Mouse (Mus musculus) heart, embryonic 13.5 days (tissue): ENCODE measurements around the gene Prcc. TPM values are rescaled to one million over a fixed set of nuclear protein-coding genes. Genes with fewer than 3 reads are reported as not detected.
A peak's percentile ranks its signal among the peaks of the same experiment; 100 is the strongest.
"Not testable (repeated sequence)": the region's sequence is repeated elsewhere in the genome, so short reads cannot be mapped to it uniquely, and the experiment has no call there.

ENCODE experiments used
- ATAC-seq: fragments of 200-750 bp; cut with Nextera tagmentation; 2 replicates; pipeline ENCODE4 v1.8.0; 2017; ENCODE audit warnings: moderate TSS enrichment; ENCODE audit not compliant: insufficient number of reproducible peaks, low FRiP score, low TSS enrichment; ENCODE audit errors: extremely low read depth
- H3K27ac ChIP-seq: fragments of 300-500 bp; sonication (generic); replicated peaks from 2 replicates; pipeline ENCODE4 v1.5.1; 2015; ENCODE audit warnings: moderate library complexity, mild to moderate bottlenecking, inconsistent platforms
- H3K27me3 ChIP-seq: fragments of 300-500 bp; sonication (generic); replicated peaks from 2 replicates; pipeline ENCODE4 v1.6.1; 2015; ENCODE audit warnings: mild to moderate bottlenecking, inconsistent platforms
- H3K36me3 ChIP-seq: fragments of 300-500 bp; sonication (generic); 2 replicates; pipeline ENCODE4 v1.6.1; 2015; ENCODE audit warnings: mild to moderate bottlenecking, inconsistent platforms
- H3K4me1 ChIP-seq: fragments of 300-500 bp; sonication (generic); 2 replicates; pipeline ENCODE4 v1.6.1; 2015; ENCODE audit warnings: inconsistent platforms
- H3K4me2 ChIP-seq: fragments of 300-500 bp; sonication (generic); 2 replicates; pipeline ENCODE4 v1.6.1; 2015; ENCODE audit warnings: inconsistent platforms, mild to moderate bottlenecking, moderate library complexity
- H3K4me3 ChIP-seq: fragments of 300-500 bp; sonication (generic); 2 replicates; pipeline ENCODE4 v1.5.1; 2015; ENCODE audit warnings: moderate library complexity, mild to moderate bottlenecking, inconsistent platforms
- H3K9ac ChIP-seq: fragments of 300-500 bp; sonication (generic); 2 replicates; pipeline ENCODE4 v1.6.1; 2015; ENCODE audit warnings: inconsistent platforms, mild to moderate bottlenecking, moderate library complexity
- H3K9me3 ChIP-seq: fragments of 300-500 bp; sonication (generic); 2 replicates; pipeline ENCODE4 v1.6.1; 2016; ENCODE audit warnings: inconsistent platforms
- WGBS: fragments of 180-500 bp; shearing (Covaris S2); methylation state at CpG from one replicate; pipeline ENCODE4 v1.1.7; 2015; ENCODE audit warnings: mixed read lengths; 5-methylcytosine and 5-hydroxymethylcytosine counted together
- polyA plus RNA-seq: library from polyadenylated mRNA; unstranded; fragments of >200 nt; fragmentation: Nextera tagmentation; extraction: Ambion mirVana; gene quantifications from 2 replicates; pipeline ENCODE4 v1.2.1, GENCODE M21; 2015

Gene Prcc
- polyA plus RNA-seq, 1 experiment from 2014 or later, result 9.7 TPM

GRCm38 (mm10) chr3:87877730-87878129, 7.7 kb downstream of the Prcc start:
- peaks cover 62% of the 10 kb centered on the region for H3K36me3 ChIP-seq
- H3K9me3 ChIP-seq, result no peaks in the 10 kb centered on the region
- no peak for ATAC-seq
- no peak overlapping the region for H3K4me2 ChIP-seq
- H3K27me3 ChIP-seq, result no peaks in the 10 kb centered on the region
- WGBS, result 61% methylated on average over 4 of the region's 4 CpGs
- peaks cover 17% of the 10 kb centered on the region for H3K4me1 ChIP-seq
- H3K9ac ChIP-seq, result no peak overlapping the region
- no peak overlapping the region for H3K4me3 ChIP-seq
- H3K27ac ChIP-seq, result peak overlapping the region; percentile 39; the same call in 1 of the 2 replicates

GRCm38 (mm10) chr3:87864111-87864510, 21.3 kb downstream of the Prcc start:
- peaks cover 94% of the 10 kb centered on the region for H3K36me3 ChIP-seq
- not testable (repeated sequence) for H3K4me2 ChIP-seq, H3K27me3 ChIP-seq, H3K9me3 ChIP-seq, H3K4me3 ChIP-seq, H3K27ac ChIP-seq, H3K9ac ChIP-seq, ATAC-seq, H3K4me1 ChIP-seq
- WGBS, result 82% methylated on average over 4 of the region's 4 CpGs

- H3K9ac ChIP-seq, result no peak overlapping the region
- H3K4me2 ChIP-seq, result no peak overlapping the region
- H3K27ac ChIP-seq, result no peak overlapping the region
- no peaks in the 10 kb centered on the region for H3K27me3 ChIP-seq
- H3K4me1 ChIP-seq, result no peaks in the 10 kb centered on the region
- ATAC-seq, result no peak
- no peak overlapping the region for H3K4me3 ChIP-seq
- peaks cover 87% of the 10 kb centered on the region for H3K36me3 ChIP-seq
- WGBS, result 22% methylated on average over 3 of the region's 3 CpGs
- H3K9me3 ChIP-seq, result no peaks in the 10 kb centered on the region
Measured at GRCm38 (mm10) chr3:87859813-87860212, 25.6 kb downstream of the Prcc start.

GRCm38 (mm10) chr3:87857666-87858065, 27.7 kb downstream of the Prcc start:
- H3K4me3 ChIP-seq, result no peak overlapping the region
- no peak overlapping the region for H3K4me2 ChIP-seq
- H3K9me3 ChIP-seq, result no peaks in the 10 kb centered on the region
- no peak overlapping the region for H3K27ac ChIP-seq
- H3K27me3 ChIP-seq, result no peaks in the 10 kb centered on the region
- 79% methylated on average over 8 of the region's 8 CpGs for WGBS
- H3K4me1 ChIP-seq, result no peaks in the 10 kb centered on the region
- peaks cover 69% of the 10 kb centered on the region for H3K36me3 ChIP-seq
- ATAC-seq, result no peak
- H3K9ac ChIP-seq, result no peak overlapping the region

GRCm38 (mm10) chr3:87855936-87856335, 29.5 kb downstream of the Prcc start:
- H3K9ac ChIP-seq, result no peak overlapping the region
- H3K4me3 ChIP-seq, result no peak overlapping the region
- no peaks in the 10 kb centered on the region for H3K9me3 ChIP-seq
- no peaks in the 10 kb centered on the region for H3K27me3 ChIP-seq
- no peak for ATAC-seq
- no peak overlapping the region for H3K4me2 ChIP-seq
- 78% methylated on average over 8 of the region's 8 CpGs for WGBS
- H3K27ac ChIP-seq, result no peak overlapping the region
- H3K36me3 ChIP-seq, result peaks cover 53% of the 10 kb centered on the region
- no peaks in the 10 kb centered on the region for H3K4me1 ChIP-seq

- WGBS, result 65% methylated on average over 7 of the region's 7 CpGs
- H3K27ac ChIP-seq, result no peak overlapping the region
Measured at GRCm38 (mm10) chr3:87854795-87855568, 30.4 kb downstream of the Prcc start.

GRCm38 (mm10) chr3:87849117-87849516, 36.3 kb downstream of the Prcc start:
- no peak overlapping the region for H3K4me2 ChIP-seq
- H3K4me3 ChIP-seq, result no peak overlapping the region
- no peak overlapping the region for H3K9ac ChIP-seq
- H3K27ac ChIP-seq, result no peak overlapping the region
- ATAC-seq, result no peak
- peaks cover 7% of the 10 kb centered on the region for H3K4me1 ChIP-seq
- no peaks in the 10 kb centered on the region for H3K9me3 ChIP-seq
- no peaks in the 10 kb centered on the region for H3K36me3 ChIP-seq
- H3K27me3 ChIP-seq, result no peaks in the 10 kb centered on the region; the same call in 1 of the 2 replicates
- WGBS, result 68% methylated on average over 14 of the region's 14 CpGs

More at GRCm38 (mm10) chr3:87854795-87855568, 30.4 kb downstream of the Prcc start:
- no peak for ATAC-seq
- no peak overlapping the region for H3K9ac ChIP-seq
- H3K4me3 ChIP-seq, result no peak overlapping the region
- no peaks in the 10 kb centered on the region; the same call in 1 of the 2 replicates for H3K27me3 ChIP-seq
- peaks cover 44% of the 10 kb centered on the region for H3K36me3 ChIP-seq
- no peaks in the 10 kb centered on the region for H3K9me3 ChIP-seq
- H3K4me1 ChIP-seq, result no peaks in the 10 kb centered on the region
- no peak overlapping the region for H3K4me2 ChIP-seq

- H3K4me1 ChIP-seq, result peaks cover 7% of the 10 kb centered on the region
- ATAC-seq, result no peak
- H3K4me3 ChIP-seq, result no peak overlapping the region
- WGBS, result 68% methylated on average over 5 of the region's 5 CpGs
- no peaks in the 10 kb centered on the region for H3K36me3 ChIP-seq
- H3K9me3 ChIP-seq, result no peaks in the 10 kb centered on the region
- no peak overlapping the region for H3K9ac ChIP-seq
- no peaks in the 10 kb centered on the region; the same call in 1 of the 2 replicates for H3K27me3 ChIP-seq
- H3K4me2 ChIP-seq, result no peak overlapping the region
- H3K27ac ChIP-seq, result no peak overlapping the region
Measured at GRCm38 (mm10) chr3:87847680-87848079, 37.7 kb downstream of the Prcc start.

GRCm38 (mm10) chr3:87846650-87847110, 38.7 kb downstream of the Prcc start, which contains the start of gene Sh2d2a:
TSS of gene Sh2d2a (plus strand) at chr3:87846755.
- 60% methylated on average over 7 of the region's 7 CpGs for WGBS
- Histone ChIP-seq H3K36me3 (no peaks in the 10 kb centered on the region), H3K27me3 (no peaks in the 10 kb centered on the region; the same call in 1 of the 2 replicates), H3K9me3 (no peaks in the 10 kb centered on the region), H3K4me3 (no peak within 1 kb of the TSS), H3K9ac (no peak within 1 kb of the TSS), H3K27ac (no peak within 1 kb of the TSS), H3K4me1 (peaks cover 7% of the 10 kb centered on the region), H3K4me2 (no peak within 1 kb of the TSS)
- ATAC-seq, result no peak

- Histone ChIP-seq H3K9ac (no peak overlapping the region), H3K27ac (no peak overlapping the region), H3K4me3 (no peak overlapping the region), H3K9me3 (no peaks in the 10 kb centered on the region), H3K27me3 (no peaks in the 10 kb centered on the region; the same call in 1 of the 2 replicates), H3K4me2 (no peak overlapping the region), H3K4me1 (peaks cover 7% of the 10 kb centered on the region), H3K36me3 (no peaks in the 10 kb centered on the region)
- WGBS, result 66% methylated on average over 4 of the region's 4 CpGs
- no peak for ATAC-seq
Measured at GRCm38 (mm10) chr3:87846186-87846585, 39.2 kb downstream of the Prcc start.

- H3K36me3 ChIP-seq, result no peaks in the 10 kb centered on the region
- no peaks in the 10 kb centered on the region for H3K9me3 ChIP-seq
- 65% methylated on average over 4 of the region's 4 CpGs for WGBS
- H3K27me3 ChIP-seq, result peaks cover 9% of the 10 kb centered on the region; the same call in 1 of the 2 replicates
- no peak for ATAC-seq
- H3K4me3 ChIP-seq, result no peak overlapping the region
- no peak overlapping the region for H3K27ac ChIP-seq
- H3K4me1 ChIP-seq, result peaks cover 7% of the 10 kb centered on the region
- H3K4me2 ChIP-seq, result no peak overlapping the region
- H3K9ac ChIP-seq, result no peak overlapping the region
Measured at GRCm38 (mm10) chr3:87844981-87845380, 40.4 kb downstream of the Prcc start.

GRCm38 (mm10) chr3:87840858-87841257, 44.5 kb downstream of the Prcc start:
- no peaks in the 10 kb centered on the region for H3K4me1 ChIP-seq
- ATAC-seq, result no peak

More at GRCm38 (mm10) chr3:87840858-87841257, 44.5 kb downstream of the Prcc start:
- Histone ChIP-seq H3K27ac (no peak overlapping the region), H3K4me3 (no peak overlapping the region), H3K36me3 (no peaks in the 10 kb centered on the region), H3K9ac (no peak overlapping the region), H3K9me3 (no peaks in the 10 kb centered on the region), H3K27me3 (peaks cover 21% of the 10 kb centered on the region), H3K4me2 (no peak overlapping the region)
